Mouse (Mus musculus) embryonic facial prominence, embryonic 10.5 days (tissue): Measurements from ENCODE around the gene Gm20696. TPM values are rescaled to one million over a fixed set of nuclear protein-coding genes. Genes with fewer than 3 reads are reported as not detected.

Experiments
- DNase-seq: peaks from one replicate; pipeline ENCODE4 v3.0.0-alpha.2; 2017; ENCODE audit warnings: low spot score
- H3K27ac ChIP-seq: fragments of 300-500 bp; sonication (generic); replicated peaks from 2 replicates; pipeline ENCODE4 v1.5.1; 2016; ENCODE audit warnings: mild to moderate bottlenecking
- H3K27me3 ChIP-seq: fragments of 300-500 bp; sonication (generic); replicated peaks from 2 replicates; pipeline ENCODE4 v1.6.1; 2016; ENCODE audit warnings: low read depth, mild to moderate bottlenecking; ENCODE audit not compliant: poor library complexity, severe bottlenecking
- H3K36me3 ChIP-seq: fragments of 300-500 bp; sonication (generic); replicated peaks from 2 replicates; pipeline ENCODE4 v1.6.1; 2016; ENCODE audit warnings: mild to moderate bottlenecking, moderate library complexity
- H3K4me1 ChIP-seq: fragments of 300-500 bp; sonication (generic); 2 replicates; pipeline ENCODE4 v1.6.1; 2016
- H3K4me3 ChIP-seq: fragments of 300-500 bp; sonication (generic); 2 replicates; pipeline ENCODE4 v1.5.1; 2016; ENCODE audit warnings: mild to moderate bottlenecking, moderate library complexity
- H3K9me3 ChIP-seq: fragments of 300-500 bp; sonication (generic); 2 replicates; pipeline ENCODE4 v1.6.1; 2016; ENCODE audit warnings: mild to moderate bottlenecking
- WGBS: fragments of 180-500 bp; shearing (Covaris S2); methylation state at CpG from one replicate; pipeline ENCODE4 v1.1.7; 2016; 5-methylcytosine and 5-hydroxymethylcytosine counted together
- polyA plus RNA-seq: library from polyadenylated mRNA; unstranded; fragments of >200 nt; fragmentation: Nextera tagmentation; extraction: Ambion mirVana; gene quantifications from 2 replicates; pipeline ENCODE4 v1.2.1, GENCODE M21; 2016

Gene Gm20696
- polyA plus RNA-seq, 1 experiment from 2014 or later = 4.5 TPM

GRCm38 (mm10) chr6:99429378-99430131 is 237.0 kb downstream of the Gm20696 start:
- H3K36me3 ChIP-seq = peaks cover 15% of the 10 kb centered on the region
- H3K27me3 ChIP-seq = no peaks in the 10 kb centered on the region
- no peak for DNase-seq
- H3K9me3 ChIP-seq = no peaks in the 10 kb centered on the region
- no peak overlapping the region; the same call in 1 of the 2 replicates for H3K27ac ChIP-seq
- no peak overlapping the region for H3K4me3 ChIP-seq
- no peaks in the 10 kb centered on the region for H3K4me1 ChIP-seq
- WGBS = 85% methylated on average over 16 of the region's 16 CpGs

- Histone ChIP-seq H3K4me1 (no peaks in the 10 kb centered on the region), H3K27ac (no peak overlapping the region), H3K4me3 (no peak overlapping the region), H3K27me3 (no peaks in the 10 kb centered on the region), H3K36me3 (peaks cover 13% of the 10 kb centered on the region), H3K9me3 (no peaks in the 10 kb centered on the region)
- 54% methylated on average over 2 of the region's 2 CpGs for WGBS
- DNase-seq = no peak
These were observed 237.6 kb downstream of the Gm20696 start for GRCm38 (mm10) chr6:99428961-99429360.

DNA sequence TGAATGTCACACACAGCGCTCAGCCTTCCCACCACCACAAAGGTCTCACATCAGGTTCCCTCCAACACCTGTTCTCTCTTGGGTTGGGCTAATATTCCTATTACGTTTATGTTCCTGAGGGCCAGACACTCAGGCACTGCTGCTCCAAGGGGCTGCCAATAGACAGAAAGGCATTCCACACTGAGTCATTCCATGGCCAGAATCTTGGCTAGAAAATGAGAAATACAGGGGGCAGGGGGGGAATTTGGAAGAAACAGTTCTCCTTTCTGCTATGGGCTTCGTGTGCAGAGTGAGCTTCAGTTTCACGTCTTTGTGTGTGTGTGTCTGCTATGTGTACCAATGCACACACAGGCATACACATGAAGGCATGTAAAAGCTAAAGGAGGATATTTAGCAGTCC is 239.3 kb downstream of the Gm20696 start:
- Histone ChIP-seq H3K27ac (no peak overlapping the region), H3K27me3 (no peaks in the 10 kb centered on the region), H3K9me3 (no peaks in the 10 kb centered on the region), H3K36me3 (peaks cover 7% of the 10 kb centered on the region), H3K4me3 (no peak overlapping the region), H3K4me1 (no peaks in the 10 kb centered on the region)
- WGBS = 91% methylated on average over 4 of the region's 4 CpGs
- DNase-seq = no peak

GRCm38 (mm10) chr6:99425044-99425443 is 241.6 kb downstream of the Gm20696 start:
- H3K4me3 ChIP-seq = no peak overlapping the region
- no peaks in the 10 kb centered on the region for H3K27me3 ChIP-seq
- no peak overlapping the region for H3K27ac ChIP-seq
- WGBS = 61% methylated on average over 3 of the region's 3 CpGs
- H3K9me3 ChIP-seq = no peaks in the 10 kb centered on the region
- H3K36me3 ChIP-seq = peaks cover 4% of the 10 kb centered on the region
- no peak for DNase-seq
- H3K4me1 ChIP-seq = no peaks in the 10 kb centered on the region

- Histone ChIP-seq H3K27me3 (no peaks in the 10 kb centered on the region), H3K27ac (no peak overlapping the region), H3K36me3 (peaks cover 4% of the 10 kb centered on the region; the same call in 1 of the 2 replicates), H3K9me3 (no peaks in the 10 kb centered on the region), H3K4me3 (no peak overlapping the region), H3K4me1 (no peaks in the 10 kb centered on the region)
- no peak for DNase-seq
- 90% methylated on average over 8 of the region's 8 CpGs for WGBS
These were observed 245.9 kb downstream of the Gm20696 start for GRCm38 (mm10) chr6:99420666-99421065.

DNA sequence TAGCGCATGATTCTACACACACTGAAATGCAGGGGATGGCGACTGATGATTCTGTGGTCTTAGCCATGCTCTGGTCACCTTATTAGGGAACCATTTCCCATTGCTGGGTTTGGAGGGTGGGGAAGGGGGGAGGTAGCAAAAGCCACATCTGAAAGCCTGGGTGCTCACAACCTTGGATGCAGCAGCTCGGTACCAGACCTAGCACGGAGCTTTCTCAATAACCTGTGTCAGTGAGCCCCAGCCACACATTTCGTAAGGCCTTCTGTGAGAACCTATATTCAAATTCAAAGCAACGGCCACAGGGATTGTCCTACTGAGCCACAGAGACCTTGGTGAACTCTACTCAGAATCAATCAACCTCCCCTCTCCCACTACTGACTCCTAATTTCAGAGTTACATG is 254.0 kb downstream of the Gm20696 start:
- DNase-seq = no peak
- WGBS = 89% methylated on average over 6 of the region's 6 CpGs

GRCm38 (mm10) chr6:99409602-99410001 is 257.0 kb downstream of the Gm20696 start:
- WGBS = 90% methylated on average over 5 of the region's 5 CpGs

More for the DNA sequence above, 254.0 kb downstream of the Gm20696 start:
- Histone ChIP-seq H3K4me3 (no peak overlapping the region), H3K27me3 (no peaks in the 10 kb centered on the region), H3K9me3 (no peaks in the 10 kb centered on the region), H3K4me1 (peaks cover 28% of the 10 kb centered on the region), H3K36me3 (no peaks in the 10 kb centered on the region), H3K27ac (no peak overlapping the region)

DNA sequence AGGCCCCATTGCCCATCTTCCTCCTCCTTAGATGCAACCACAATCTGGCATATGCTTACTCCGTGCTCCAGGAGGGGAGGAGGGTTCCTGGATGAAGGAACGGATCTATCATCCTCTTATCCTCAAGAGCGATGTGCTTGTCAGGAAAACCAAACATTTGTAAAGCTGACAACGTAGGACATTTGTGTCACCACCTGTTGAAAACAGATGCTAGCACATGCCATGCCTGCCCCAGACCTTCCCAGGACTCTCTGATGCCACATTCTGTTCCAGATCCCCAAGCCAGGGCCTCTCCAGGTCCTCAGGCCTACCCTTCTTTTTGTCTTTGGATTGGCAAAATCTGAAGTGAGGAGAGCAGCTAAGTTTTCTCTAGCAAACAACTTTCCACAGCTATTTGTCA is 257.7 kb downstream of the Gm20696 start:
- Histone ChIP-seq H3K4me1 (peaks cover 28% of the 10 kb centered on the region), H3K4me3 (no peak overlapping the region), H3K27ac (no peak overlapping the region), H3K9me3 (no peaks in the 10 kb centered on the region), H3K27me3 (no peaks in the 10 kb centered on the region), H3K36me3 (no peaks in the 10 kb centered on the region)
- WGBS = 86% methylated on average over 4 of the region's 4 CpGs
- DNase-seq = no peak

More at GRCm38 (mm10) chr6:99409602-99410001, 257.0 kb downstream of the Gm20696 start:
- Histone ChIP-seq H3K27ac (no peak overlapping the region), H3K4me1 (peaks cover 28% of the 10 kb centered on the region), H3K9me3 (no peaks in the 10 kb centered on the region), H3K4me3 (no peak overlapping the region), H3K27me3 (no peaks in the 10 kb centered on the region), H3K36me3 (no peaks in the 10 kb centered on the region)
- DNase-seq = no peak

DNA sequence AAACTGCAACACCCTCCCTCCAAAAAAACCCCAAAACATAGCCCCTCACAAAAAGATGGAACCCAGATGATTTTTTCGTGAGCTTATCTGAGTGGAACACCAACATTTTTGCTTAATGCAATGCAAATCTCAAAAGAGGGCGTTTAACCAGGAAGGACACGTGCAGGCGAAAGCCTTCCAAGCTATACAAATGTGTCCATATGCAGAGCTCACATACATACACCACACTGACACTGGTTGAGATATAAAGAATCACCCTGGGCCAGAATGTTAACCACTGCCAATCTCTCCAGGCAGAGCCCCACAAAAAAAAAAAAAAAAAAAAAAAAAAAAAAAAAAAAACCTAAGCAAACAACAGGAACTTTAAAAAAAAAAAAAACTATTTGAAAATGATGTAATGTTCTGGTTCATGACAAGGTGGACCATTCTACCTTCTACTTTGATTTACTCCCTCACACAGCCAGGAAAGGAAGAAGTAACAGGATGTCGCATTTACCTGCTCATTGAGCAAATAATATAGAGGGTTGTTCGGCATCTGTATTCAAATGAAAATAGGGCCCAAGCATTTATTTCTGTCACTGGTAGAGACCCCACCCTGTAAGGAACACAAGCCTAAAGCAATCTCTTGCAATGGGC is 262.7 kb downstream of the Gm20696 start:
- WGBS = 92% methylated on average over 6 of the region's 6 CpGs
- H3K27me3 ChIP-seq = no peaks in the 10 kb centered on the region

GRCm38 (mm10) chr6:99402941-99403340 is 263.7 kb downstream of the Gm20696 start:
- H3K9me3 ChIP-seq = no peaks in the 10 kb centered on the region
- peaks cover 12% of the 10 kb centered on the region; the same call in 1 of the 2 replicates for H3K36me3 ChIP-seq
- H3K27ac ChIP-seq = no peak overlapping the region
- H3K27me3 ChIP-seq = no peaks in the 10 kb centered on the region
- H3K4me1 ChIP-seq = peaks cover 12% of the 10 kb centered on the region
- no peak overlapping the region for H3K4me3 ChIP-seq
- no peak for DNase-seq
- 77% methylated on average over 9 of the region's 9 CpGs for WGBS

More for the DNA sequence above, 262.7 kb downstream of the Gm20696 start:
- no peak for DNase-seq
- H3K36me3 ChIP-seq = peaks cover 6% of the 10 kb centered on the region; the same call in 1 of the 2 replicates
- H3K4me1 ChIP-seq = peaks cover 12% of the 10 kb centered on the region
- H3K4me3 ChIP-seq = no peak overlapping the region
- no peaks in the 10 kb centered on the region for H3K9me3 ChIP-seq
- no peak overlapping the region for H3K27ac ChIP-seq

- DNase-seq = no peak
- no peaks in the 10 kb centered on the region for H3K27me3 ChIP-seq
- WGBS = 76% methylated on average over 3 of the region's 3 CpGs
- no peak overlapping the region for H3K27ac ChIP-seq
- H3K36me3 ChIP-seq = peaks cover 18% of the 10 kb centered on the region
- no peak overlapping the region for H3K4me3 ChIP-seq
- peaks cover 9% of the 10 kb centered on the region for H3K4me1 ChIP-seq
- no peaks in the 10 kb centered on the region for H3K9me3 ChIP-seq
These were observed 264.2 kb downstream of the Gm20696 start for GRCm38 (mm10) chr6:99402370-99402769.

- 79% methylated on average over 6 of the region's 6 CpGs for WGBS
- Histone ChIP-seq H3K27me3 (no peaks in the 10 kb centered on the region), H3K4me1 (peaks cover 9% of the 10 kb centered on the region), H3K9me3 (no peaks in the 10 kb centered on the region), H3K36me3 (peaks cover 23% of the 10 kb centered on the region), H3K4me3 (no peak overlapping the region), H3K27ac (no peak overlapping the region)
- no peak for DNase-seq
These were observed 264.8 kb downstream of the Gm20696 start for GRCm38 (mm10) chr6:99401801-99402200.

GRCm38 (mm10) chr6:99401211-99401610 is 265.4 kb downstream of the Gm20696 start:
- Histone ChIP-seq H3K4me3 (no peak overlapping the region), H3K36me3 (peaks cover 26% of the 10 kb centered on the region), H3K9me3 (no peaks in the 10 kb centered on the region), H3K27ac (no peak overlapping the region), H3K4me1 (peaks cover 9% of the 10 kb centered on the region), H3K27me3 (no peaks in the 10 kb centered on the region)
- DNase-seq = no peak
- WGBS = 51% methylated on average over 2 of the region's 2 CpGs
